Mouse (Mus musculus): Measurements from ENCODE around the gene Nxph3.

The Nxph3 gene

DNA sequence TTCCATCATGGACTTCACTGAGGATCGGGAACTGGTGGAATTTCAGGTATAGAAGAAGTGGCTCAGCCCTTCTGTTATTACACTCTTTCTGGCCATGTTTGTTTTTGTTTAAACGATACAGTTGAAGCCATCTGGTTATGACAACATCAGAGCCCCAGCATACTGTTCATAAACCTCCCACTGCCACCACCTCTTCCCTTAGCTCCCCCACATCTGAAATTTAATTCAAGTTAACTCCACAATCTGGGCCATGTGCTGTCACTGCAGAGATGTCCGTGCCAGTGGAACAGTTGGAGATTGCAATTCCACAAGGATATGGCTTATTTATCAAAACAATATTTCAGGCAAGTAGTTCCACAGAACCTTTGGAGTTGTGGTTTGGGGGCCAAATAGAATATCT is 20.0 kb downstream of the Nxph3 start:
- in situ Hi-C loops (cut with MboI; ENCODE audit: low sequenced_read_pairs) = no loop called here

DNA sequence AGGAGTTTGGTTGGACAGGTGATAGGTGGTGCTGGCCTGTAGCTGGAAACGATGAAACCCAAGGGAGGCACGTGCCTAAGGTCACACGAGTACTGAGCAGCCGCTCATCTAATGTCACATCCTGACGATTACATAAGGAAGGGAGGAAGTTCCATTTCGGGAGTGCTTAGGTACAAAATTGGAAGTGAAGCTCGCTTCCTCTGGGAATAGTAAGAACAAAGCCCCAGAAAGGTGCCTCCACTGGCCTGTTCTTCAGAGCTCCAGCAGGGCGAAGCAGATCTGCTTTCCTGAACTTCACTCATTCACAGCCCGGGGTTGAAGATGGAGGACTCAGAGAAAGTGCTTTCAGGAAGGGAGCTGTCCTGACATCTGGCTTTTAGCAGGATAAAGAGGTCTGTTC is 20.4 kb downstream of the Nxph3 start:
- in situ Hi-C loops (cut with MboI; ENCODE audit: low sequenced_read_pairs) = no loop called here

DNA sequence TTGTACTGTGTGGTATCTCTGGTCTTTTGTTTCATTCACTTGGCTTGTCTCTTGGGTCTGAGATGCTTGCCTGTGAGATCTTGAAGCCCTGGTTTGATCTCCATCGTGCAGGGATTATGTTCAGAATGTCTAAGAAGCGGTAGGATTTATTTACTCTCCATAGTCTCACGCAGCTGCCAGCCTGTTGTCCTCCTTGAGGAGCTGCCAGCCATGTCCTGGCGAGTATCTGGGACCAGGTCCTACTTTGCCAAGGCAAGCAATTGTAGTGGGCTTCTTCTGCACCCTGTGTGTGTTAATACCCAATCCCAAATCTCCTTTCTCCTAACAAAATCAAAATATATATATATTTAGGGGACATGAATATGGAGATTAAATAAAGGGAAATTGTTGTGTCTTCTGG is 21.4 kb downstream of the Nxph3 start:
- in situ Hi-C loops (cut with MboI; ENCODE audit: low sequenced_read_pairs) = no loop called here

DNA sequence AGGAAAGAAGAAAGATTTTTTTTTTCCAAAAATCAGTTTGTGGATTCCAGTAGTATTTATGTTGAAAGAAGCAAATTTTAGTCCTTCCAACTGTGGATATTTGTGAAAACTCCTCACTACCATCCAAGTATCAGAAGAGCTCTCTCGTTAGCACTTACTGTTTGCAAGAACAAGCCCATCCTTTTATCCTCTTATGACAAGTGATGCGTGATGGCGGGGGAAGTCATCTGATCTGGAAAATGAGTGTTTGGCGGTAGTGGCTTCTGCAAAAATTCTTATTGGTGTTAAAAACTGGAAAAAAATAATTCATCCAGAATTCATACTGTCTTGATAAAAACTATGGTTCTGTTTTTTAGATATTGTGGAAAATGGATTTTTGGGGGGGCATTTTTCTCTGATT is 22.1 kb downstream of the Nxph3 start:
- in situ Hi-C loops (cut with MboI; ENCODE audit: low sequenced_read_pairs) = no loop called here

DNA sequence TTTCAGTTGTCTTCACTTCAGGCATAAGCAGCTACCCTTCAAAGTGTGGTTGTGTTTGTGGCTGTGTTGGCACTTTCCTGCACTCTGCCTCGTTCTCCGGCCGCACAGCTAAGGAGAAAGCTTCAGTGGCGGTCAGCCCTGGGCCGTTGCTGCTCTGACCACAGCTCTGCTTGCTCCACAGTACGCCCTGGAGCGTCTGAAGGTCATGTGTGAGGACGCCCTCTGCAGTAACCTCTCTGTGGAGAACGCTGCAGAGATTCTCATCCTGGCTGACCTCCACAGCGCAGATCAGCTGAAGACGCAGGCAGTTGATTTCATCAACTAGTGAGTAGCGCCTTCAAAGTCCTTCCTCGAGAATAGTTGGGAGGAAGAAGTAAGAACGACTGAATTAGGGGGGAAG is 24.3 kb downstream of the Nxph3 start:
- in situ Hi-C loops (cut with MboI; ENCODE audit: low sequenced_read_pairs) = no loop called here

DNA sequence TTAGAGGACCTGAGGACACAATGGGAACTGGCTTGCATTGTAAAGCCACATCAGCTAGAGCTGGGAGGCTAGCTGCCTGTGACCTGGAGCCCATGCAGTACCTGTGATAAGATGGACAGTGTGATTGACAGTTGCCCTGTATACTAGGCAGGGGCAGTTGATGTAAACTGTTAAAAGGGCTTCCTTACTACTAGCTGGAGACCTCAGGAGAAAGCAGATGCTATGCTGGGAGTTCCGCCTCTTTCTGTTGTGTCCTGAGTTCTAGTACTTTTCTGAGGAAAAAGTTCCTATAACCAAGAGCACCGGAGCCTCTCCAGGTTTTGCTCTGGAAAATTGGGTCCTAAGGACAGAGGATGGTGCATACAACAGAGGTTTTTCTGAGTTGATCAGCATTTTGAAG is 27.1 kb downstream of the Nxph3 start:
- in situ Hi-C loops (cut with MboI; ENCODE audit: low sequenced_read_pairs) = no loop called here

DNA sequence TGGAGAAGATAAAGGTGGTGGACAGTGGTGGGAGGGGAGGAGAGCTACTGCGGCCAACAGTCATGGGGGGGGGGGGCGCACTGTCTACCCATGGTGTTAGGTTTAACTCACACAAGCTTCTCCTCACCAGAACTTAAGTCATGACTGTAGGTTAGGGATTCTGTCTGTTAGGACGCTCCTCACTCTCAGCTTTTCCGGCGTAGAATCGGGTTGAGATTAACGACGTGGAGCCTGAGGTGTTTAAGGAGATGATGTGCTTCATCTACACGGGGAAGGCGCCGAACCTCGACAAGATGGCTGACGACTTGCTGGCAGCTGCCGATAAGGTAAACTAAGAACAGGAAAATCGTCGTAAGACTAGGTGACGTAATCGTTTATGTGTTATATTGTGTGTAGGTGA is 28.7 kb downstream of the Nxph3 start:
- in situ Hi-C loops (cut with MboI; ENCODE audit: low sequenced_read_pairs) = no loop called here

DNA sequence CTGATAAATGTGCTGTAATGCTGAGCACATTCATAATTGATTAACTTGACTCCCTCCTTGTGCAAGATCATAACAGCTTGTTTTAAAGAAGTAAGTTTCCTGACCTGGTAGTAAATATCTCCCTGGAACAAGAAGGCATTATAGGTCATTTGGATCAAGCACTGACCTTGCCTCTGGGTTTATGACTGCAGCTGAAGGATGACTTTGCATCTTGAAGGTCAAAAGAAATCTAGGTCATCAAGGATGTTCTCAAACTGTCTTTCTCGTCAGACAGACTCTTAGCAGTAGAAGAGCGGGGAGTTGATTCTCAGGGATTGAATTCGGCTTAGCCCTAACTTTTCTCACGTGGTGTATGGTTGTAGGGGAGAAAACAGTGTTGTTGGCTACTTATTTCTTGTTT is 33.7 kb downstream of the Nxph3 start:
- in situ Hi-C loops (cut with MboI; ENCODE audit: low sequenced_read_pairs) = no loop called here

DNA sequence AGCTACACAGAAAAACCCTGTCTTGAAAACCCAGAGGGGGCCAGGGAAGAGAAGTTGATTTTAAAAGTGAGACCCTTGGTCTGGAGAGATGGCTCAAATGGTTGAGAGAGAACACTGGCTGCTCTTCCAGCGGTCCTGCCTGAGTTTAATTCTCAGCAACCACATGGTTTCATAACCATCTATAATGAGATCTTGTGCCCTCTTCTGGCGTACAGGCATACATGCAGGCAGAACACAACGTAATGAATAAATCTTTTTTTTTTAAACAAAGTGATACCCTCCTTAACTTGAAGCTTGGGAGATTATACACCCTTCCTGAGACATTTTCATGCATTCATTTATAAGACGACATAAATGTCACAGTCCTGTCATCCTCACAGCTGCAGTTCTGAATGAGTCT is 34.9 kb downstream of the Nxph3 start:
- in situ Hi-C loops (cut with MboI; ENCODE audit: low sequenced_read_pairs) = no loop called here

DNA sequence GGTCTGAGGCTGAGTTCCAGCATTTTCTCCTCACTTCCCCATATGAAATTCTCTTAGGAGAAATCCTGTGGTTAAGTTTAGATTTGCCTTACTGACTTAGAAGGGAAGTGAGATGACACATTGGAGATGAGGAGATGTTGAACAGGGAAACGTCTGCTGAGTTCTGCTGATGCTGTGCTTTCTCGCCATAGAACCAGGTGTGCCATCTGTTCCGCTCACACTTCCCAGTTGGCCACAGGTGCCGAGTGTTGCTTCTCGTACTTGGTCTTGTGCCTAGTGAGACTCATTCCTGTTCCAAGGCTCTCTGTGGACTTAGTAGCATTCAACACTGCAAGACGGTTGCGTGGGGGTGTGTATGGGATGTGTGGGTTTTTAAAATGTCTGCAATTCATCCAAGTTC is 38.0 kb downstream of the Nxph3 start:
- in situ Hi-C loops (cut with MboI; ENCODE audit: low sequenced_read_pairs) = no loop called here

DNA sequence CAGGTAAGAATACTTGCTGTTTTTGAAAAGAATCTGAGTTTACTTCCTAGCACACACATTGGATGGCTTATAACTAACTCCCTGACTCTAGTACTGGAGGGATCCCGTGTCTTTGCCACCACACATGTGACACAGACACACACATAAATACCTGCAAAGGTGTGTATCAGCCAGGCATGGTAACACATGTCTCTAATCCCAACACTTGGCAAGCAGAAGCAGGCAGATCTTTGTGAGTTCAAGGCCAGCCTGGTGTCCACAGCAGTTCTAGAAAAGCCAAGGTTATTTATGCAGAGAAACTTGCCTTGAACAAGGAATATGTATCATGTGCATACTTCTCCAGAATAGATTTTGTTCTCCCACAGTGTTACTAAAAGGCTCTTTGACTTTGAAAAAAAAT is 40.9 kb downstream of the Nxph3 start:
- in situ Hi-C loops (cut with MboI; ENCODE audit: low sequenced_read_pairs) = no loop called here

DNA sequence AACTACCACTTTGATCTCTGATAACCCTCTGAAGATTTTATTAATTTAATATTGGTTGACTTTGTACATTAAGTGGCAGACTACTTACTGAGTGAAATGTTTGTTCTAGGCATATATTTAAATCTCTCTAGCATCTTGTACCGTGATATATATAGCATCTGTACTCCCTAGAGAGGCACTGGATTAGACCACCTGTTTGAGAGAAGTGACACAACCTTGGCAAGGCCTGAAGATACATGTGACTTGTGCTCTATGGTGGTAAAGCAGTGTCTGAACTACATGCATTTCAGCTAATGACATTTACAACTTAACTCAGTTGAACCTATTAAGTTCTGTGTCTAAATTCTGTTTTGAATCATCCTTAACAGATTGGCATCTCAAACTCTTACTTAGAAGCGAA is 41.4 kb downstream of the Nxph3 start:
- in situ Hi-C loops (cut with MboI; ENCODE audit: low sequenced_read_pairs) = no loop called here

DNA sequence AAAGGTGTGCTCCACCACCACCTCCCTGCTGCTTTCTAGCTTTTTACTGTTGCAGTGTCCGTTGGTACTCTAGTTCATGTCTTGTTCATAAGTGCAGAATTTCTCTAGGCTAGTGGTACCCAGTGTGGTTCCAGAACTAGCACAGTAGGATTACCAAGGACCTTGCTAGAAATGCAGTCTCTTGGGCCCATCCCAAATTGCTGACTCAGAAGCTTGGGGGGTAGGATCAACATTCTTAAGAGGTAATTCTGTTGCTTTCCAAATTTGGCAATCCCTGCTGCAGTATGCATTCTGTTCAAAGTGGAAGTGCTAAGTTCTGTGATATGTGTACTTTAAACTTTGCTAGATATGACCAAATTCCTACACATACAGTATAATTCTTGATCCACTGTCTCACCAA is 46.6 kb downstream of the Nxph3 start:
- in situ Hi-C loops (cut with MboI; ENCODE audit: low sequenced_read_pairs) = no loop called here

DNA sequence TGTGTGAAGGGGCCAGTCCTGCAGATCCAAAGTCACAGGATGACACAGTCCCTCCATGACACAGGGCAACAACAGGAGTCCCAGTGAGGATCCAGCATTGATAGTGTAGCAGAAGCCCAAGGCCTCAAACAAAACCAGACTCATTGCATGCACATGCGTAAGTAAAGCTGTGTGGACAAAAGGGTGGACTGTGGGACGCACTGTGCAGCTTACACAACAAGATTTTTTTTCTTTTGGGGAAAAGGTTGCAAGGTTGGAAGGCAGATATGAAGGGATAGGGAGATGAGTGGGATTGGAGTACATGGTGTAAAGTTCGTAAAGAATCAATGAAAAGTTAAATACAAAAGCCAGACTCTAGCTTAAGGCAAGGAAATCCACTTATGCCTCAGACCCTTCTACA is 52.2 kb downstream of the Nxph3 start:
- in situ Hi-C loops (cut with MboI; ENCODE audit: low sequenced_read_pairs) = no loop called here

DNA sequence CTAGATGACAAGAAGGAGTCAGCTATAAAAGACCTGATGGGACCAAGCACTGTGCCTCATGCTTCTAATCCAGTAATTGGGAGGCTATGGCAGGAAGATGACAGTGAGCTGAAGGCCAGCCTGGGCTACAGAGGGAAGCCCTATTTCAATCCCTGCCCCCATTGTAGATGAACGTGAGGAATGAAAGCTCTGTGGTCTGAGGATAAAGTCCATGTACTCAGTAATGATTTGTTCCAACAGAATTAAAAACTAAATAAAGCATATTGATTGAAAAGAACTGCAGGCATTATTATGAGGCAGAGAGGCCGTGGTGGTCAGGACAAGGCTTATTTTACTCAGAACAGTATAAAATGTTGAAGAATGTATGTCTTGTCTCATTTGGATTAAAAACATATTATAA is 53.5 kb downstream of the Nxph3 start:
- in situ Hi-C loops (cut with MboI; ENCODE audit: low sequenced_read_pairs) = no loop called here
